Mouse (Mus musculus): ENCODE results near the gene St6galnac3.

Gene St6galnac3

GRCm38 (mm10) chr3:153240366-153240765 lies 484.6 kb downstream of the St6galnac3 start:
- peak; percentile 74 for DNase-seq (ENCODE audit: extremely low read depth, low read depth)

DNA sequence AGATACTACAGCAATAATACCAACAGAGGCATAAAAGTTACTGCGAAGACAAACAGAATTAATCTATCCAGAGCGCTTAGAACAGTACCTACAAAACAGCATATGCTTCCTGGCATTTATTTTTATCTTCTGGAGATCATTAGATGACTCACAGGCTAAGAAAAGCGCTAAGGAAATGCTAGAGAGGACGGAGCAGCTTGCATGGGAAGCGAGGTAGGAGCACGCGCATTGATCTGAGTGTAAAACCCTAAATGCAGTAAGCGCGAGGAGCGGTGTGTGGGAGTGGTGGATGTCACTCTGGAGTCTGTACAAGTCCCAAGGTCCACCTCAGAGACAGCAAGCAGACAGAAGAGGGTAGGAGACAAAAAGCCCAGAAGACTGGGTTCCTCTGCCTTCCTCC lies 486.6 kb downstream of the St6galnac3 start:
- no peak for DNase-seq (ENCODE audit: extremely low read depth, low read depth)

- no peak for DNase-seq (ENCODE audit: extremely low read depth, low read depth)
These were observed 488.7 kb downstream of the St6galnac3 start for GRCm38 (mm10) chr3:153236262-153236661.

DNA sequence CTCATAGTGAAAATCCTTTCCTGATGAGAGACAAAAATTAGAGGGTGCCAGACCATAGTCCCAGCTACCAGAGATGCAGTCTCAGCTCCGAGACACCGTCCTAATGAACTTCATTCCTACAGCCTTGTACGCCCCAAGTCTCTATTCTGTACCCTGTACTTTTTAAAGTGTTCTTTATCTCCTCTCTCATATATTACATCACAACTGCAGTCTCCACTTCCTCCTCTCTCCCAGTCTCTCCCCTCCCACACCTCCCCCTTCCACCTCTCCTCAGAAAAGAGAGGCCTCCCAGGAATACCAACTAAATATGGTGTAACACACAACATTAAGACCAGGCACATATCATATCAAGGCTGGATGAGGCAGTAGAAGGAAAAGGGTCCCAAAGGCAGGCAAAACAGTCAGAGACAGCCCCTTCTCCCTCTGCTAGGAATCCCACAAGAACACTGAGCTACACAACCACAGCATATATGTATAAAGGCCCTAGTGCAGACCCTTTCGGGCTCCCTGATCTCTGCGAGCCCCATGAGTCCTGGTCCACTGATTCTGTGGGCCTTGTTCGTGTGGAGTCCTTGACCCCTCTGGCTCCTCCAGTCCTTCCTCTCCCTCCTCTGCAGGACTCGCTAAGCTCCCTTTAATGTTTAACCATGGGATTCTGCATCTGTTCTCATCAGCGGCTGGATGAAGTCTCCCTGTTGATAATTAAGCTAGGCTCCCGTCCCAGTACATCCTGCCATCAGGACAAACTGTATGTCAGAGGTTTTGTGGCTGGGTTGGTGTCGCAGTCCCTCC lies 502.2 kb downstream of the St6galnac3 start:
- no peak for DNase-seq (ENCODE audit: extremely low read depth, low read depth)

DNA sequence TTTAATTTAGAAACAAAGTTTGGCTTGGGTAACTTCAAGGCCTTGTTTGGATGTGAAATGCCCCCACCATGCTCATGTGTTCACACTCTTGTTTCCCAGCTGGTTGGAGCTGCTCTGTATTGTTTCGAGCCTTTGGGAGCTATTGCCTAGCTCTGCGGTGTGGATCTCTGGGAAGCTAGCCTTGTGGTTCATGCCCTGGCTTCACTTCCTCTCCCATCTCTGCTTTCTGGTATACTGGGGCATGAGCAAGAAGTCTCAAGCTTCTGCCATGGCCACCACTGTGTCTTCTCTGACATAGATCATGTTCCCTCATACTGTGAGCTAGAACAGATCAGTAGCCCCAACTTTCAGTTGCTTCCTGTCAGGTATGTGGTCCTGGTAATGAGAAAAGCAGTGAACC lies 505.6 kb downstream of the St6galnac3 start:
- no peak for DNase-seq (ENCODE audit: extremely low read depth, low read depth)

GRCm38 (mm10) chr3:153208186-153208585 lies 516.8 kb downstream of the St6galnac3 start:
- no peak for DNase-seq (ENCODE audit: extremely low read depth, low read depth)

- DNase-seq (ENCODE audit: extremely low read depth, low read depth), result no peak
These were observed 520.9 kb downstream of the St6galnac3 start for GRCm38 (mm10) chr3:153204046-153204445.

DNA sequence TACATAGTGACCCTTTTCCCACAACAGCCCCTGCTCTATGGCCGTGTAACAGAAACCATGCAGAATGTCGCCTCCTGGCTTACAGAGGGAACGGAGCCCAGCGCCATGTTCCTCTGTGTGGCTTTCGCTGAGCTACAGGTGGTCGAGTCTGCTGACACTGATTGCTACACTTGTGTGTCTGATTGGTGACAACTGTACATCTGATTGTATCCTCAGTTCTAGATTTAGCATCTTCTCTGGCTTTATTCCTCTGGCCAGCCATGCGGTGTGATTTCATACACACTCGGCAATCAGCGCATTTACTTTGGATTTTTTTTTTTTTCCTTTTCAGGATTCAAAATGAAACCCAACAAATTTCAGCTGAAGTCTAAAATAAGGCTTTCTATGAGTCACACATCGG lies 523.1 kb downstream of the St6galnac3 start:
- no peak for DNase-seq (ENCODE audit: extremely low read depth, low read depth)

DNA sequence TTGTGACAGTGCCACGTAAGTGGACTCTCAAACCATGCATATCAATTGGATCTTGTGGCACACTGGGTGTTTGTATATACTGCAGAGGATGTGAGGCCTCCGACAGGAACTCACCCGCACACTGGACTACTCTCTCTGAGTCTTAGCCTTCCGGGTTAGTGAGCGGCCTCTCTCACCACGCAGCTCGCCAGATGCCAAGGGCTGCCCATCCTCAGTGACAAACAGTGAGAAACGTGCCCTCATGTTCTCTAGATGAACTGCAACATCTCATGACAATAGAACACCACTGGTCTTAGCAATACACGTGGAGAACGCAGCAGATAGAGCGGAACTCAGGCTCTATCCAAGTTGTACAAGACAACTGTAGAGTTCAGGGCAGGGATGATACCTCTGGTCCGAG lies 524.2 kb downstream of the St6galnac3 start:
- DNase-seq (ENCODE audit: extremely low read depth, low read depth), result no peak

- no peak for DNase-seq (ENCODE audit: extremely low read depth, low read depth)
These were observed 524.9 kb downstream of the St6galnac3 start for GRCm38 (mm10) chr3:153200076-153200475.

DNA sequence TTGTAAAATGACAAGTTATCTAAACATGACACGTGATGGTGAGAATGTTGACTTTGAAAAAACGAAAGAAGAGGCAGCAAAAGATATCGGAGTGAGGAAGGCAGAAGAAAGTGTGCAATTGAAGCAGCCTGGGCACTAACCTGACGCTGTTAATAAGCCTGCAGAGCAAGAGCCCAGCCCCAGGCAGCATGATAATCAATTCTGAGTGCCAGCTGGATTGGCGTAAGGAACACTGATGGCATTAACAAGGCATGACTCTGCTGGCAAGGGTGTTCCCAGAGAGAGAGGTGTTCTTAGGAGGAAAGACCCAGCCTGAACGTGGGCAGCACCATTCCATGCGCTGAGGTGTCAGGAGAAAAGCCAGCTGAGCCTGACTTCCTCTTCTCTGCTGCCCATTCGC lies 525.7 kb downstream of the St6galnac3 start:
- DNase-seq (ENCODE audit: extremely low read depth, low read depth), result no peak

- DNase-seq (ENCODE audit: extremely low read depth, low read depth), result no peak
These were observed 526.5 kb downstream of the St6galnac3 start for GRCm38 (mm10) chr3:153198514-153198913.

- no peak for DNase-seq (ENCODE audit: extremely low read depth, low read depth)
These were observed 531.9 kb downstream of the St6galnac3 start for GRCm38 (mm10) chr3:153193025-153193424.

GRCm38 (mm10) chr3:153190742-153191141 lies 534.2 kb downstream of the St6galnac3 start:
- no peak for DNase-seq (ENCODE audit: extremely low read depth, low read depth)

- DNase-seq (ENCODE audit: extremely low read depth, low read depth), result peak; percentile 84
These were observed 535.1 kb downstream of the St6galnac3 start for GRCm38 (mm10) chr3:153189685-153190467.

- DNase-seq (ENCODE audit: extremely low read depth, low read depth), result no peak
These were observed 536.8 kb downstream of the St6galnac3 start for GRCm38 (mm10) chr3:153188224-153188623.

GRCm38 (mm10) chr3:153185117-153185516 lies 539.9 kb downstream of the St6galnac3 start:
- no peak for DNase-seq (ENCODE audit: extremely low read depth, low read depth)

- no peak for DNase-seq (ENCODE audit: extremely low read depth, low read depth)
These were observed 543.7 kb downstream of the St6galnac3 start for GRCm38 (mm10) chr3:153181242-153181641.

- no peak for DNase-seq (ENCODE audit: extremely low read depth, low read depth)
These were observed 548.2 kb downstream of the St6galnac3 start for GRCm38 (mm10) chr3:153176749-153177148.

- DNase-seq (ENCODE audit: extremely low read depth, low read depth), result no peak
These were observed 548.6 kb downstream of the St6galnac3 start for GRCm38 (mm10) chr3:153176325-153176724.

DNA sequence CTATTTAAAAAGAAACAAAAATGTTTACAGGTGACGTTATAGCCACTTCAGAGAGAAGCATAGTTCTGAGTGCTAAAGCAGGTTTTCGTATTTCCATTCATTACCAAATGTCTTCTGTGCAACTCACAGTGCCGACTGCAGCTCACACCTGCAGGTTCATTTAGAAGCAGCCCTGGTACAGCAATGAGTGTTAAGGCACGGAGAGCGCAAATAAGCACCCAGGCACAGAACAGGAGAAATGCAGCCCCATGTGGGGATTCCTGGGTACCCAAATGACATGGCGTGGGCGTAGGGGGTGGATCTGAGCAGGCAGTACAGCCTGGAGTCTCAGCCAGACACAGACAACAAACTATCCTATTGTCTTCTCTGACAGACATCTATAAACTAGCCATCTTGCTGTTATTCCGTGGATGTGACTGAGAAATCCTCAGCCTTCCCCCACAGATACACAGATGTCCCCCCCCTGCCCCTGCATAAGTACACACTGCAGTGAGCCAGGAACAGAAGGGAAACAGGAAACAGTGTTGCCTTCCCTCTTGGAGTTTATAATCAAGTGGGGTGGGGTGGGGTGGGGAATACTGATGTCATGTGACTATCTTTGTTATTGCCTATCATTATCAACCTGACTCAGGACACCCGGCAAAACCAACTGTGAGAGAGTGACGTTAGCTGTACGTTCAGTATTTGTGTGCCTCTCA lies 550.5 kb downstream of the St6galnac3 start:
- DNase-seq (ENCODE audit: extremely low read depth, low read depth), result no peak

GRCm38 (mm10) chr3:153173567-153173966 lies 551.4 kb downstream of the St6galnac3 start:
- peak; percentile 21 for DNase-seq (ENCODE audit: extremely low read depth, low read depth)
